Mouse (Mus musculus): ENCODE results near the gene Gpc1. TPM values are rescaled to one million over a fixed set of nuclear protein-coding genes. Genes with fewer than 3 reads are reported as not detected.

The Gpc1 gene
- polyA plus RNA-seq, 1 experiment: 3.6 TPM

DNA sequence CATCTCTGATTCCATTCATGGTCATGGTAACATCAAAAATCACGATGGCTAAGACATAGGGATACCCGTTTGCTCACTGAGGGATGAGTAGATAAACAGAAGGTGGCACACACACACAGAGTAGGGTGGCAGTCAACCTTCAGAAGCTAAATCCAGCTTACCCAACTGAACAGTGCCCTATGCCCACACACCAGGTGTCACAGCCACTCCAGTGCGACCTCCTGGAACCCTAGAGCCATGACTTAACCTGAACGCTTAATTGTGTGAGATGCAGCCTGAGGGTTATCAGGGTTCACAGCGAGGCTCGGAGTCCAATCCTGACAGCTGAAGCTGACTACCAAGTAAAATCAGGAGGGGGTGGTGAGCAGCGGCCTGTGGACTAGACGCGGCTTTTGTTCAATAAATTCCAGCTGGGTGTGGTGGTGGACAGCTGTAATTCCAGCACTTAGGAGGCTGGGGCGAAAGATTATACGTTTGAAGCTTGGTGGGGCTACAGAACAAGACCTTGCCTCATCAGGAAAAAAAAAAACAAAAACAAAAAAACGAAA is 46.1 kb downstream of the Gpc1 start:
- TF ChIP-seq POLR2A (IDR thresholded peaks at IDR 0.05; ENCODE audit: borderline replicate concordance, low read depth, low read length) (no peak), CTCF (IDR thresholded peaks at IDR 0.05; ENCODE audit: low read depth, low read length) (no peak)
- Histone ChIP-seq H3K27ac (ENCODE audit: insufficient read depth, low read depth, low read length) (no peak overlapping the region), H3K4me1 (ENCODE audit: control insufficient read depth, insufficient read depth, low read length) (no peaks in the 10 kb centered on the region), H3K4me3 (ENCODE audit: insufficient read depth, low read length) (no peak overlapping the region)

- no peaks in the 10 kb centered on the region for H3K4me1 ChIP-seq (ENCODE audit: control insufficient read depth, insufficient read depth, low read length)
- TF ChIP-seq POLR2A (IDR thresholded peaks at IDR 0.05; ENCODE audit: borderline replicate concordance, low read depth, low read length) (no peak), CTCF (IDR thresholded peaks at IDR 0.05; ENCODE audit: low read depth, low read length) (no peak)
Observed at GRCm38 (mm10) chr1:92878066-92878741, 46.8 kb downstream of the Gpc1 start.

GRCm38 (mm10) chr1:92879266-92879665 is 47.8 kb downstream of the Gpc1 start:
- Histone ChIP-seq H3K4me3 (ENCODE audit: insufficient read depth, low read length) (no peak overlapping the region), H3K4me1 (ENCODE audit: control insufficient read depth, insufficient read depth, low read length) (no peaks in the 10 kb centered on the region), H3K27ac (ENCODE audit: insufficient read depth, low read depth, low read length) (no peak overlapping the region)
- TF ChIP-seq POLR2A (IDR thresholded peaks at IDR 0.05; ENCODE audit: borderline replicate concordance, low read depth, low read length) (no peak), CTCF (IDR thresholded peaks at IDR 0.05; ENCODE audit: low read depth, low read length) (no peak)

More at GRCm38 (mm10) chr1:92878066-92878741, 46.8 kb downstream of the Gpc1 start:
- no peak overlapping the region for H3K4me3 ChIP-seq (ENCODE audit: insufficient read depth, low read length)
- H3K27ac ChIP-seq (ENCODE audit: insufficient read depth, low read depth, low read length): no peak overlapping the region

GRCm38 (mm10) chr1:92880101-92880500 is 48.7 kb downstream of the Gpc1 start:
- Histone ChIP-seq H3K4me3 (ENCODE audit: insufficient read depth, low read length) (no peak overlapping the region), H3K4me1 (ENCODE audit: control insufficient read depth, insufficient read depth, low read length) (no peaks in the 10 kb centered on the region), H3K27ac (ENCODE audit: insufficient read depth, low read depth, low read length) (no peak overlapping the region)
- TF ChIP-seq CTCF (IDR thresholded peaks at IDR 0.05; ENCODE audit: low read depth, low read length) (no peak), POLR2A (IDR thresholded peaks at IDR 0.05; ENCODE audit: borderline replicate concordance, low read depth, low read length) (no peak)

GRCm38 (mm10) chr1:92881982-92882381 is 50.5 kb downstream of the Gpc1 start:
- H3K4me1 ChIP-seq (ENCODE audit: control insufficient read depth, insufficient read depth, low read length): no peaks in the 10 kb centered on the region
- TF ChIP-seq POLR2A (IDR thresholded peaks at IDR 0.05; ENCODE audit: borderline replicate concordance, low read depth, low read length) (no peak), CTCF (IDR thresholded peaks at IDR 0.05; ENCODE audit: low read depth, low read length) (no peak)
- H3K27ac ChIP-seq (ENCODE audit: insufficient read depth, low read depth, low read length): no peak overlapping the region
- no peak overlapping the region for H3K4me3 ChIP-seq (ENCODE audit: insufficient read depth, low read length)

GRCm38 (mm10) chr1:92888901-92889655 is 57.6 kb downstream of the Gpc1 start:
- H3K27ac ChIP-seq (ENCODE audit: insufficient read depth, low read depth, low read length): no peak overlapping the region
- H3K4me3 ChIP-seq (ENCODE audit: insufficient read depth, low read length): no peak overlapping the region
- TF ChIP-seq POLR2A (IDR thresholded peaks at IDR 0.05; ENCODE audit: borderline replicate concordance, low read depth, low read length): no peak
- no peak for TF ChIP-seq CTCF (IDR thresholded peaks at IDR 0.05; ENCODE audit: low read depth, low read length)
- no peaks in the 10 kb centered on the region for H3K4me1 ChIP-seq (ENCODE audit: control insufficient read depth, insufficient read depth, low read length)

DNA sequence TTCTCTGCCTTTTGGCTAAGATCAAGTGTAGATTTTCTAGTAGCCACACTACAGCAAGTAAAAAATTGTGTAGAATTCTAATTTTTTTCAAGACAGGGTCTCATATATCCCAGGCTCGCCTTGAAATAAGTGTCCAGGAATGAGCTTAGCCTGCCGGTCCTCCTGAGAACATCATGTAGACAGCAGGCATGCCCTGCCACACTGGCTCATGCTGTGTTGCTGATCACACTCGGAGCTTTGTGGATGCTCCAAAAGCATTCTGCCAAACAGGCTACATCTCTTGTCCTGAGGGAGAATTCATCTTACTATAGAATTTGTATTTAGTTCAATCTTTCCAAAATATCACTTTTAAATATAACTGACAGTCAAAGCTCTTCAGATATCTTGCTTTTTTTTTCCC is 61.3 kb downstream of the Gpc1 start:
- no peak overlapping the region for H3K27ac ChIP-seq (ENCODE audit: insufficient read depth, low read depth, low read length)
- TF ChIP-seq CTCF (IDR thresholded peaks at IDR 0.05; ENCODE audit: low read depth, low read length): no peak
- no peak for TF ChIP-seq POLR2A (IDR thresholded peaks at IDR 0.05; ENCODE audit: borderline replicate concordance, low read depth, low read length)
- H3K4me1 ChIP-seq (ENCODE audit: control insufficient read depth, insufficient read depth, low read length): no peaks in the 10 kb centered on the region
- H3K4me3 ChIP-seq (ENCODE audit: insufficient read depth, low read length): no peak overlapping the region

- Histone ChIP-seq H3K27ac (ENCODE audit: insufficient read depth, low read depth, low read length) (no peak overlapping the region), H3K4me1 (ENCODE audit: control insufficient read depth, insufficient read depth, low read length) (no peaks in the 10 kb centered on the region), H3K4me3 (ENCODE audit: insufficient read depth, low read length) (no peak overlapping the region)
- TF ChIP-seq CTCF (IDR thresholded peaks at IDR 0.05; ENCODE audit: low read depth, low read length): no peak
- TF ChIP-seq POLR2A (IDR thresholded peaks at IDR 0.05; ENCODE audit: borderline replicate concordance, low read depth, low read length): no peak
Observed at GRCm38 (mm10) chr1:92893896-92894295, 62.5 kb downstream of the Gpc1 start.

DNA sequence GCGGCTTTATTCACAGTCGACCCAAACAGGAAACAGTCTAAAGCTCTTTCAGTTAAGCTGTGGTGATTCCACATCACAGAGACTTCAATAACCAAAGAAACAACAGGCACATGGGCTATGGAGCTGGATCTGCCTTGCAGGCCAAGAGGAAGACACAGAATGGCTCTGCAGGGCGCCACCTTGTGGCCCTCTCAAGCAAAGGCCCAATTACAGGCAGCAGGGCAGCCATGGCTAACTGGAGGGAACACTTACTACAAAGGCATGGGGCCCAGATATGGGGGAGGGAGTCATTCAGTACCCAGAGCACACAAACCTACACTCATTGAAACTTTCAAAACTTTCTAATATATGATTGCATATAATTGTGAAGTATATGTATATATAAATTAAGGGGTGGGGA is 63.6 kb downstream of the Gpc1 start:
- no peaks in the 10 kb centered on the region for H3K4me1 ChIP-seq (ENCODE audit: control insufficient read depth, insufficient read depth, low read length)
- H3K27ac ChIP-seq (ENCODE audit: insufficient read depth, low read depth, low read length): no peak overlapping the region
- H3K4me3 ChIP-seq (ENCODE audit: insufficient read depth, low read length): no peak overlapping the region
- no peak for TF ChIP-seq POLR2A (IDR thresholded peaks at IDR 0.05; ENCODE audit: borderline replicate concordance, low read depth, low read length)
- peak; percentile 85 for TF ChIP-seq CTCF (IDR thresholded peaks at IDR 0.05; ENCODE audit: low read depth, low read length)

DNA sequence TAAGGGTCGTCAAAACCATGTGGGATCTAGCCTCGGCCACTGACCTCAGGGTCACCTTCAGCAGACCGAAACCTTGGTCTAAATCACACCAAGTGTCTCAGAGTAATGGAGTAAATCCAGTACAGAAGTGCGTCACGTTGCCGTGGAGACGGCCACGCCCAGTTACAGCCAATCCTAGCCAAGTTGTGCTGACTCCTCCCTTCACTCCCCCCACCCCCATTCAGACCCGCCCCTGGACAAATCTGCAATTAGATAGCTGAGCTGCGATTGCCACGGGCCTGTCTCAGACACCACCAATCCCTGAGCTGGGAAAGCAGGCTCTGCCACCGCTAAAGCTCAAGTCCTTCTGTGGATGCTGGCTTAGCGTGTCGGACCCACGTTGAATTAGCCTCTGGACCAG is 71.3 kb downstream of the Gpc1 start, which contains the start of gene Ankmy1:
Gene Ankmy1, minus strand, starts transcription at position 121 of the 400 bp plus-strand sequence.
- Histone ChIP-seq H3K4me1 (ENCODE audit: control insufficient read depth, insufficient read depth, low read length) (peaks cover 13% of the 10 kb centered on the region), H3K27ac (ENCODE audit: insufficient read depth, low read depth, low read length) (no peak within 1 kb of the TSS), H3K4me3 (ENCODE audit: insufficient read depth, low read length) (no peak within 1 kb of the TSS)
- TF ChIP-seq CTCF (IDR thresholded peaks at IDR 0.05; ENCODE audit: low read depth, low read length): no peak
- TF ChIP-seq POLR2A (IDR thresholded peaks at IDR 0.05; ENCODE audit: borderline replicate concordance, low read depth, low read length): no peak

Data from bone marrow macrophage, adult 2 months (primary cell).